ENCODE assay signal across 7 mouse cellular contexts in genomic region chr2:34671385-34672026, GRCm38 (mm10).
DNase-seq lines count a peak whose midpoint lies in the region; ATAC-seq lines count a peak whose summit lies in the region.

No protein-coding gene starts in this region.

- H3K27me3 ChIP-seq in hindbrain, embryonic 16.5 days (replicated peaks; ENCODE audit: control insufficient read depth, insufficient read depth, low read length) = no peaks in the 10 kb centered on the region
- H3K27me3 ChIP-seq in megakaryocyte, embryonic 14.5 days (replicated peaks) = peaks cover 16% of the 10 kb centered on the region

- ATAC-seq in hindbrain, embryonic 16.5 days = peak; percentile 67

- WGBS in hindbrain, embryonic 16.5 days = 29% methylated on average over 31 of the region's 31 CpGs

- intact Hi-C loops in left cerebral cortex, postnatal 14 days (cut with DNase I) = no loop called here

- H3K4me3 ChIP-seq in hindbrain, embryonic 16.5 days (ENCODE audit: low read length) = peak overlapping the region; percentile 45
- peak overlapping the region; percentile 91 for H3K4me3 ChIP-seq in megakaryocyte, embryonic 14.5 days (replicated peaks)

- H3K4me2 ChIP-seq in hindbrain, embryonic 16.5 days (ENCODE audit: low read length) = peak overlapping the region; percentile 83

- H3K27ac ChIP-seq in hindbrain, embryonic 16.5 days (ENCODE audit: low read depth, low read length) = peak overlapping the region; percentile 78

- H3K4me1 ChIP-seq in hindbrain, embryonic 16.5 days (ENCODE audit: control insufficient read depth, insufficient read depth, low read depth, low read length) = peaks cover 19% of the 10 kb centered on the region
- H3K4me1 ChIP-seq in megakaryocyte, embryonic 14.5 days = peaks cover 39% of the 10 kb centered on the region

- H3K36me3 ChIP-seq in hindbrain, embryonic 16.5 days (ENCODE audit: control insufficient read depth, insufficient read depth, low read length) = peaks cover 3% of the 10 kb centered on the region; the same call in 1 of the 2 replicates
- H3K36me3 ChIP-seq in megakaryocyte, embryonic 14.5 days (replicated peaks; ENCODE audit: low read length) = peaks cover 36% of the 10 kb centered on the region

- no peaks in the 10 kb centered on the region for H3K9me3 ChIP-seq in hindbrain, embryonic 16.5 days (ENCODE audit: control insufficient read depth, low read length)
- no peaks in the 10 kb centered on the region for H3K9me3 ChIP-seq in megakaryocyte, embryonic 14.5 days

- peak overlapping the region; percentile 68 for H3K9ac ChIP-seq in hindbrain, embryonic 16.5 days (ENCODE audit: low read depth, low read length)

- DNase-seq in adrenal gland, adult 8-10 months = peak; percentile 21
- peak; percentile 55 to 69 for DNase-seq in cerebellum, postnatal 25 days
- DNase-seq in frontal cortex, postnatal 10 days (ENCODE audit: low spot score in 2 of 2) = peak; percentile 30 to 38
- DNase-seq in left cerebral cortex, postnatal 14 days (ENCODE audit: low spot score in 2 of 2) = peak; percentile 33 to 56
- peak; percentile 57 for DNase-seq in right cerebral cortex, postnatal 14 days

Comparison
In these comparisons a context has a peak if more than half of its experiments do, and no peak if none do; other contexts are left out.
1. Peak in every context shown above with its lines: DNase-seq, ATAC-seq, H3K4me3 ChIP-seq and H3K27ac ChIP-seq.